Mouse (Mus musculus): ENCODE measurements around the gene Ntng1. TPM values are rescaled to one million over a fixed set of nuclear protein-coding genes. Genes with fewer than 3 reads are reported as not detected.

Gene Ntng1
- polyA plus RNA-seq, 1 experiment = 1.6 TPM

GRCm38 (mm10) chr3:110010441-110010840, 133.4 kb downstream of the Ntng1 start:
- Histone ChIP-seq H3K9ac (ENCODE audit: low read depth, poor library complexity, severe bottlenecking) (no peak overlapping the region), H3K9me3 (replicated peaks; ENCODE audit: control insufficient read depth, insufficient read depth, low read length, poor library complexity, severe bottlenecking) (no peaks in the 10 kb centered on the region; the same call in 1 of the 2 replicates), H3K36me3 (ENCODE audit: control insufficient read depth, insufficient read depth, low read length, poor library complexity, severe bottlenecking) (no peaks in the 10 kb centered on the region), H3K4me1 (ENCODE audit: control insufficient read depth, insufficient read depth, low read length) (no peaks in the 10 kb centered on the region), H3K27me3 (ENCODE audit: control insufficient read depth, insufficient read depth, low read length, poor library complexity, severe bottlenecking) (no peaks in the 10 kb centered on the region), H3K27ac (ENCODE audit: insufficient read depth, low read length) (no peak overlapping the region), H3K4me3 (ENCODE audit: low read depth, low read length) (no peak overlapping the region)
- no peak for TF ChIP-seq CTCF (IDR thresholded peaks at IDR 0.05; ENCODE audit: low read depth, low read length)
- no peak for TF ChIP-seq POLR2A (IDR thresholded peaks at IDR 0.05; ENCODE audit: insufficient read depth, low read length)
- TF ChIP-seq EP300 (IDR thresholded peaks at IDR 0.05; ENCODE audit: insufficient read depth, low read depth, low read length) = no peak

- no peaks in the 10 kb centered on the region for H3K9me3 ChIP-seq (replicated peaks; ENCODE audit: control insufficient read depth, insufficient read depth, low read length, poor library complexity, severe bottlenecking)
- TF ChIP-seq EP300 (IDR thresholded peaks at IDR 0.05; ENCODE audit: insufficient read depth, low read depth, low read length) (no peak), POLR2A (IDR thresholded peaks at IDR 0.05; ENCODE audit: insufficient read depth, low read length) (no peak), CTCF (IDR thresholded peaks at IDR 0.05; ENCODE audit: low read depth, low read length) (no peak)
- H3K4me1 ChIP-seq (ENCODE audit: control insufficient read depth, insufficient read depth, low read length) = no peaks in the 10 kb centered on the region
- H3K27ac ChIP-seq (ENCODE audit: insufficient read depth, low read length) = no peak overlapping the region
- H3K9ac ChIP-seq (ENCODE audit: low read depth, poor library complexity, severe bottlenecking) = no peak overlapping the region
- H3K4me3 ChIP-seq (ENCODE audit: low read depth, low read length) = no peak overlapping the region
- no peaks in the 10 kb centered on the region for H3K27me3 ChIP-seq (ENCODE audit: control insufficient read depth, insufficient read depth, low read length, poor library complexity, severe bottlenecking)
- H3K36me3 ChIP-seq (ENCODE audit: control insufficient read depth, insufficient read depth, low read length, poor library complexity, severe bottlenecking) = no peaks in the 10 kb centered on the region
Observed at GRCm38 (mm10) chr3:110000349-110000748, 143.5 kb downstream of the Ntng1 start.

GRCm38 (mm10) chr3:109995663-109996024, 148.2 kb downstream of the Ntng1 start:
- H3K36me3 ChIP-seq (ENCODE audit: control insufficient read depth, insufficient read depth, low read length, poor library complexity, severe bottlenecking) = no peaks in the 10 kb centered on the region
- H3K9ac ChIP-seq (ENCODE audit: low read depth, poor library complexity, severe bottlenecking) = no peak overlapping the region
- no peaks in the 10 kb centered on the region for H3K4me1 ChIP-seq (ENCODE audit: control insufficient read depth, insufficient read depth, low read length)
- H3K27ac ChIP-seq (ENCODE audit: insufficient read depth, low read length) = no peak overlapping the region
- H3K4me3 ChIP-seq (ENCODE audit: low read depth, low read length) = no peak overlapping the region
- no peaks in the 10 kb centered on the region for H3K9me3 ChIP-seq (replicated peaks; ENCODE audit: control insufficient read depth, insufficient read depth, low read length, poor library complexity, severe bottlenecking)
- H3K27me3 ChIP-seq (ENCODE audit: control insufficient read depth, insufficient read depth, low read length, poor library complexity, severe bottlenecking) = no peaks in the 10 kb centered on the region
- TF ChIP-seq CTCF (IDR thresholded peaks at IDR 0.05; ENCODE audit: low read depth, low read length) (no peak), EP300 (IDR thresholded peaks at IDR 0.05; ENCODE audit: insufficient read depth, low read depth, low read length) (no peak), POLR2A (IDR thresholded peaks at IDR 0.05; ENCODE audit: insufficient read depth, low read length) (no peak)

GRCm38 (mm10) chr3:109994978-109995662, 148.7 kb downstream of the Ntng1 start:
- Histone ChIP-seq H3K27ac (ENCODE audit: insufficient read depth, low read length) (no peak overlapping the region), H3K4me3 (ENCODE audit: low read depth, low read length) (no peak overlapping the region)
- no peak for TF ChIP-seq EP300 (IDR thresholded peaks at IDR 0.05; ENCODE audit: insufficient read depth, low read depth, low read length)

GRCm38 (mm10) chr3:109984086-109984485, 159.7 kb downstream of the Ntng1 start:
- no peak overlapping the region for H3K27ac ChIP-seq (ENCODE audit: insufficient read depth, low read length)
- no peaks in the 10 kb centered on the region for H3K9me3 ChIP-seq (replicated peaks; ENCODE audit: control insufficient read depth, insufficient read depth, low read length, poor library complexity, severe bottlenecking)
- no peaks in the 10 kb centered on the region for H3K36me3 ChIP-seq (ENCODE audit: control insufficient read depth, insufficient read depth, low read length, poor library complexity, severe bottlenecking)
- no peak for TF ChIP-seq CTCF (IDR thresholded peaks at IDR 0.05; ENCODE audit: low read depth, low read length)
- TF ChIP-seq EP300 (IDR thresholded peaks at IDR 0.05; ENCODE audit: insufficient read depth, low read depth, low read length) = no peak
- no peak for TF ChIP-seq POLR2A (IDR thresholded peaks at IDR 0.05; ENCODE audit: insufficient read depth, low read length)
- no peak overlapping the region for H3K9ac ChIP-seq (ENCODE audit: low read depth, poor library complexity, severe bottlenecking)
- no peaks in the 10 kb centered on the region for H3K27me3 ChIP-seq (ENCODE audit: control insufficient read depth, insufficient read depth, low read length, poor library complexity, severe bottlenecking)
- H3K4me3 ChIP-seq (ENCODE audit: low read depth, low read length) = no peak overlapping the region
- H3K4me1 ChIP-seq (ENCODE audit: control insufficient read depth, insufficient read depth, low read length) = no peaks in the 10 kb centered on the region

More at GRCm38 (mm10) chr3:109994978-109995662, 148.7 kb downstream of the Ntng1 start:
- Histone ChIP-seq H3K4me1 (ENCODE audit: control insufficient read depth, insufficient read depth, low read length) (no peaks in the 10 kb centered on the region), H3K36me3 (ENCODE audit: control insufficient read depth, insufficient read depth, low read length, poor library complexity, severe bottlenecking) (no peaks in the 10 kb centered on the region), H3K9ac (ENCODE audit: low read depth, poor library complexity, severe bottlenecking) (no peak overlapping the region), H3K9me3 (replicated peaks; ENCODE audit: control insufficient read depth, insufficient read depth, low read length, poor library complexity, severe bottlenecking) (no peaks in the 10 kb centered on the region), H3K27me3 (ENCODE audit: control insufficient read depth, insufficient read depth, low read length, poor library complexity, severe bottlenecking) (no peaks in the 10 kb centered on the region)

- Histone ChIP-seq H3K36me3 (ENCODE audit: control insufficient read depth, insufficient read depth, low read length, poor library complexity, severe bottlenecking) (no peaks in the 10 kb centered on the region), H3K27ac (ENCODE audit: insufficient read depth, low read length) (no peak overlapping the region), H3K4me3 (ENCODE audit: low read depth, low read length) (no peak overlapping the region), H3K9me3 (replicated peaks; ENCODE audit: control insufficient read depth, insufficient read depth, low read length, poor library complexity, severe bottlenecking) (no peaks in the 10 kb centered on the region), H3K4me1 (ENCODE audit: control insufficient read depth, insufficient read depth, low read length) (no peaks in the 10 kb centered on the region), H3K9ac (ENCODE audit: low read depth, poor library complexity, severe bottlenecking) (no peak overlapping the region), H3K27me3 (ENCODE audit: control insufficient read depth, insufficient read depth, low read length, poor library complexity, severe bottlenecking) (no peaks in the 10 kb centered on the region)
- TF ChIP-seq POLR2A (IDR thresholded peaks at IDR 0.05; ENCODE audit: insufficient read depth, low read length) (no peak), EP300 (IDR thresholded peaks at IDR 0.05; ENCODE audit: insufficient read depth, low read depth, low read length) (no peak), CTCF (IDR thresholded peaks at IDR 0.05; ENCODE audit: low read depth, low read length) (no peak)
Observed at GRCm38 (mm10) chr3:109977614-109978013, 166.2 kb downstream of the Ntng1 start.
